Mouse (Mus musculus) stomach, embryonic 14.5 days (tissue): Measurements from ENCODE around the gene Ogfod2. TPM values are rescaled to one million over a fixed set of nuclear protein-coding genes. Genes with fewer than 3 reads are reported as not detected.
A peak's percentile ranks its signal among the peaks of the same experiment; 100 is the strongest.

ENCODE experiments used
- ATAC-seq: fragments of 200-750 bp; cut with Nextera tagmentation; 2 replicates; pipeline ENCODE4 v1.8.0; 2017; ENCODE audit warnings: low read depth, moderate TSS enrichment; ENCODE audit not compliant: insufficient number of reproducible peaks, insufficient read depth, low FRiP score
- H3K27ac ChIP-seq: fragments of 300-500 bp; sonication (generic); 2 replicates; pipeline ENCODE4 v1.5.1; 2014; ENCODE audit warnings: mild to moderate bottlenecking, low read length, moderate library complexity, mixed read lengths
- H3K27me3 ChIP-seq: fragments of 300-500 bp; sonication (generic); 2 replicates; pipeline ENCODE4 v1.6.1; 2014; ENCODE audit warnings: low read length, control low read depth, mixed read lengths; ENCODE audit not compliant: control insufficient read depth, insufficient read depth
- H3K36me3 ChIP-seq: fragments of 300-500 bp; sonication (generic); 2 replicates; pipeline ENCODE4 v1.6.1; 2014; ENCODE audit warnings: mild to moderate bottlenecking, control low read depth, low read length, moderate library complexity, mixed read lengths; ENCODE audit not compliant: control insufficient read depth, insufficient read depth
- H3K4me1 ChIP-seq: fragments of 300-500 bp; sonication (generic); 2 replicates; pipeline ENCODE4 v1.6.1; 2014; ENCODE audit warnings: low read length, control low read depth, mixed read lengths; ENCODE audit not compliant: control insufficient read depth, insufficient read depth
- H3K4me2 ChIP-seq: fragments of 300-500 bp; sonication (generic); replicated peaks from 2 replicates; pipeline ENCODE4 v1.6.1; 2014; ENCODE audit warnings: low read depth, low read length, control low read depth
- H3K4me3 ChIP-seq: fragments of 300-500 bp; sonication (generic); 2 replicates; pipeline ENCODE4 v1.5.1; 2014; ENCODE audit warnings: low read depth, low read length, control low read depth
- H3K9ac ChIP-seq: fragments of 300-500 bp; sonication (generic); replicated peaks from 2 replicates; pipeline ENCODE4 v1.6.1; 2014; ENCODE audit warnings: low read depth, mild to moderate bottlenecking, control low read depth, low read length, moderate library complexity, mixed read lengths
- H3K9me3 ChIP-seq: fragments of 300-500 bp; sonication (generic); 2 replicates; pipeline ENCODE4 v1.6.1; 2016; ENCODE audit warnings: low read depth, low read length, control low read depth; ENCODE audit not compliant: control insufficient read depth
- WGBS: fragments of 180-500 bp; shearing (Covaris S2); extraction: QIAGEN DNeasy Blood & Tissue Kit; methylation state at CpG from one replicate; pipeline ENCODE4 v1.1.7; 2014; 5-methylcytosine and 5-hydroxymethylcytosine counted together
- polyA plus RNA-seq: library from polyadenylated mRNA; unstranded; fragments of >200 nt; fragmentation: Nextera tagmentation; extraction: Ambion mirVana; gene quantifications from 2 replicates; pipeline ENCODE4 v1.2.1, GENCODE M21; 2014

Ogfod2 gene
- polyA plus RNA-seq, 1 experiment from 2014 or later = 14.5 TPM

- 63% methylated on average over 9 of the region's 9 CpGs for WGBS
Measured at GRCm38 (mm10) chr5:124078794-124079416, 33.2 kb upstream of the Ogfod2 start.

GRCm38 (mm10) chr5:124079880-124080279 is 32.2 kb upstream of the Ogfod2 start:
- no peak overlapping the region for H3K9ac ChIP-seq
- 91% methylated on average over 17 of the region's 17 CpGs for WGBS
- H3K9me3 ChIP-seq = no peaks in the 10 kb centered on the region
- H3K27ac ChIP-seq = no peak overlapping the region
- H3K36me3 ChIP-seq = no peaks in the 10 kb centered on the region
- ATAC-seq = no peak
- no peak overlapping the region for H3K4me3 ChIP-seq
- H3K27me3 ChIP-seq = no peaks in the 10 kb centered on the region
- no peak overlapping the region for H3K4me2 ChIP-seq
- peaks cover 3% of the 10 kb centered on the region for H3K4me1 ChIP-seq

More at GRCm38 (mm10) chr5:124078794-124079416, 33.2 kb upstream of the Ogfod2 start:
- Histone ChIP-seq H3K27ac (no peak overlapping the region), H3K4me3 (no peak overlapping the region), H3K9me3 (no peaks in the 10 kb centered on the region), H3K4me2 (no peak overlapping the region), H3K36me3 (no peaks in the 10 kb centered on the region), H3K9ac (no peak overlapping the region), H3K4me1 (peaks cover 4% of the 10 kb centered on the region), H3K27me3 (no peaks in the 10 kb centered on the region)
- ATAC-seq = no peak

- no peak overlapping the region for H3K4me2 ChIP-seq
- no peak overlapping the region for H3K9ac ChIP-seq
- H3K36me3 ChIP-seq = no peaks in the 10 kb centered on the region
- H3K4me1 ChIP-seq = no peaks in the 10 kb centered on the region
- H3K27me3 ChIP-seq = no peaks in the 10 kb centered on the region
- WGBS = 70% methylated on average over 10 of the region's 10 CpGs
- H3K4me3 ChIP-seq = no peak overlapping the region
- peak; percentile 49; the same call in 1 of the 2 replicates for ATAC-seq
- H3K9me3 ChIP-seq = no peaks in the 10 kb centered on the region
- H3K27ac ChIP-seq = no peak overlapping the region
Measured at GRCm38 (mm10) chr5:124082447-124082846, 29.6 kb upstream of the Ogfod2 start.

- H3K4me1 ChIP-seq = no peaks in the 10 kb centered on the region
- no peak overlapping the region for H3K9ac ChIP-seq
- no peaks in the 10 kb centered on the region for H3K36me3 ChIP-seq
- no peak overlapping the region for H3K4me2 ChIP-seq
- no peak overlapping the region for H3K27ac ChIP-seq
- WGBS = 87% methylated on average over 17 of the region's 17 CpGs
- H3K9me3 ChIP-seq = no peaks in the 10 kb centered on the region
- H3K4me3 ChIP-seq = no peak overlapping the region
- no peaks in the 10 kb centered on the region for H3K27me3 ChIP-seq
- ATAC-seq = no peak
Measured at GRCm38 (mm10) chr5:124082941-124083688, 29.0 kb upstream of the Ogfod2 start.

- Histone ChIP-seq H3K9me3 (no peaks in the 10 kb centered on the region), H3K9ac (no peak overlapping the region), H3K36me3 (no peaks in the 10 kb centered on the region), H3K27me3 (no peaks in the 10 kb centered on the region), H3K4me1 (no peaks in the 10 kb centered on the region), H3K4me2 (no peak overlapping the region), H3K4me3 (no peak overlapping the region), H3K27ac (no peak overlapping the region)
- no peak for ATAC-seq
- WGBS = 79% methylated on average over 14 of the region's 14 CpGs
Measured at GRCm38 (mm10) chr5:124083850-124084587, 28.1 kb upstream of the Ogfod2 start.

GRCm38 (mm10) chr5:124084588-124085173 is 27.4 kb upstream of the Ogfod2 start:
- Histone ChIP-seq H3K4me1 (no peaks in the 10 kb centered on the region), H3K4me2 (no peak overlapping the region), H3K9ac (no peak overlapping the region), H3K9me3 (no peaks in the 10 kb centered on the region), H3K27ac (no peak overlapping the region), H3K36me3 (no peaks in the 10 kb centered on the region), H3K4me3 (no peak overlapping the region), H3K27me3 (no peaks in the 10 kb centered on the region)
- 0 out of 2 replicates have a peak, but pooled peaks have one; percentile 6 for ATAC-seq
- WGBS = 40% methylated on average over 11 of the region's 11 CpGs

GRCm38 (mm10) chr5:124085513-124085912 is 26.6 kb upstream of the Ogfod2 start:
- no peak overlapping the region for H3K27ac ChIP-seq
- no peak overlapping the region for H3K9ac ChIP-seq
- H3K4me3 ChIP-seq = no peak overlapping the region
- no peaks in the 10 kb centered on the region for H3K9me3 ChIP-seq
- no peaks in the 10 kb centered on the region for H3K4me1 ChIP-seq
- no peaks in the 10 kb centered on the region for H3K36me3 ChIP-seq
- no peaks in the 10 kb centered on the region for H3K27me3 ChIP-seq
- H3K4me2 ChIP-seq = no peak overlapping the region
- ATAC-seq = no peak
- 80% methylated on average over 3 of the region's 3 CpGs for WGBS

GRCm38 (mm10) chr5:124086876-124087275 is 25.2 kb upstream of the Ogfod2 start:
- H3K9me3 ChIP-seq = no peaks in the 10 kb centered on the region
- no peaks in the 10 kb centered on the region for H3K27me3 ChIP-seq
- H3K27ac ChIP-seq = no peak overlapping the region
- no peak for ATAC-seq
- 85% methylated on average over 4 of the region's 4 CpGs for WGBS
- H3K36me3 ChIP-seq = no peaks in the 10 kb centered on the region
- H3K4me3 ChIP-seq = no peak overlapping the region
- H3K9ac ChIP-seq = no peak overlapping the region
- no peak overlapping the region for H3K4me2 ChIP-seq
- H3K4me1 ChIP-seq = no peaks in the 10 kb centered on the region
